Mouse (Mus musculus): ENCODE measurements at regions not wholly inside any gene's neighbourhood (a gene's known extent, or its start where the extent isn't known, plus 50 kb on each side); places are given as distances from the start of the nearest gene placed in this dataset.

GRCm38 (mm10) chr12:54320533-54320932 lies 116.9 kb upstream of the Egln3 start:
- no peak for TF ChIP-seq CTCF (IDR thresholded peaks at IDR 0.05)
- no peak for DNase-seq (ENCODE audit: extremely low spot score in 1 of 2, low spot score in 2 of 2)
- Histone ChIP-seq H3K27ac (no peak overlapping the region), H3K4me3 (no peak overlapping the region)
- intact Hi-C loops (cut with DNase I) = no loop called here

GRCm38 (mm10) chr12:54316980-54317471 lies 113.4 kb upstream of the Egln3 start:
- no peak for TF ChIP-seq CTCF (IDR thresholded peaks at IDR 0.05)
- no peak overlapping the region for H3K27ac ChIP-seq
- H3K4me3 ChIP-seq = no peak overlapping the region
- no peak for DNase-seq (ENCODE audit: extremely low spot score in 1 of 2, low spot score in 2 of 2)
- intact Hi-C loops (cut with DNase I) = no loop called here

DNA sequence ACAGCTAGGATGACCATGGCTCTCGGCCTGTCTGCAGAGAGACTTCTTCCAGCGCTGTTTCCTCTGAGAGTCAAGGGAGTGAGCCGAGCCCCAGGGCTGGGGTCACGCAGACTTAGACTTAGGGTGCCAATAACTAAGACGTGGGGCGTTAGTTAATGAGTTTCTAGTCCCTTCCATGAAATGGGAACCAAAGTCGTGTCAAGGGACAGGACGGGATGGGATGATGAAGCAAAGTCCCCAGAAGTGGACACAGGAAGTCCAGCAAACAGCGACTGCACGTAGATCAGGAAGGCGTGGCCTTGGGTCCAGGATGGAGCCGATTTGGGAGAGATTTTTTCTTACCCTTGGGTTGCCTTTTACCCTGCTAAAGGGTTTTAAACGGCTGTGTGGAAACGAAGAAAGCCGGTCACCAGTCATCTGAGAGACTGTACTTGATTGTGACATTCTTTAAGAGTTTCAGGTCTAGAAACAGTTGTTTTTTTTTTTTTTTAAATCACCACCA lies 112.5 kb upstream of the Egln3 start:
- no peak overlapping the region for H3K4me3 ChIP-seq
- no peak for TF ChIP-seq CTCF (IDR thresholded peaks at IDR 0.05)
- no peak overlapping the region for H3K27ac ChIP-seq
- intact Hi-C loops (cut with DNase I) = no loop called here
- no peak for DNase-seq (ENCODE audit: extremely low spot score in 1 of 2, low spot score in 2 of 2)

DNA sequence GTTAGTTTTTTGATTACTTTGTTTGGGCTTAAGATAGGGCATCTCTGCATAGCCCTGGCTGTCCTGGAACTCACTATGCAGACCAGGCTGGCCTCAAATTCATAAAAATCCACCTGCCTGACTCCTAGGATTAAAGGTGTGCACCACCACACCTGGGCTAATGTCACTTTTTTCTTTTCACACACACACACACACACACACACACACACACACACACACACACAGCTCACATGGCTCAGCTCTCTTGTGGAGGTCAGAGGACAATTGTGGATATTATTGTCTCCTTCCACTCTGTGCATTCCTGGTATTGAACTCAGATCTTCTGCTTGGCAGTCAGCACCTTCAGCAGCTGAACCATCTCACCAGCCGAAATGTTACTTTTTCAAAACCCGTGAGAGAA lies 110.5 kb upstream of the Egln3 start:
- Histone ChIP-seq H3K4me3 (no peak overlapping the region), H3K27ac (no peak overlapping the region)
- intact Hi-C loops (cut with DNase I) = no loop called here
- no peak for TF ChIP-seq CTCF (IDR thresholded peaks at IDR 0.05)
- no peak for DNase-seq (ENCODE audit: extremely low spot score in 1 of 2, low spot score in 2 of 2)

DNA sequence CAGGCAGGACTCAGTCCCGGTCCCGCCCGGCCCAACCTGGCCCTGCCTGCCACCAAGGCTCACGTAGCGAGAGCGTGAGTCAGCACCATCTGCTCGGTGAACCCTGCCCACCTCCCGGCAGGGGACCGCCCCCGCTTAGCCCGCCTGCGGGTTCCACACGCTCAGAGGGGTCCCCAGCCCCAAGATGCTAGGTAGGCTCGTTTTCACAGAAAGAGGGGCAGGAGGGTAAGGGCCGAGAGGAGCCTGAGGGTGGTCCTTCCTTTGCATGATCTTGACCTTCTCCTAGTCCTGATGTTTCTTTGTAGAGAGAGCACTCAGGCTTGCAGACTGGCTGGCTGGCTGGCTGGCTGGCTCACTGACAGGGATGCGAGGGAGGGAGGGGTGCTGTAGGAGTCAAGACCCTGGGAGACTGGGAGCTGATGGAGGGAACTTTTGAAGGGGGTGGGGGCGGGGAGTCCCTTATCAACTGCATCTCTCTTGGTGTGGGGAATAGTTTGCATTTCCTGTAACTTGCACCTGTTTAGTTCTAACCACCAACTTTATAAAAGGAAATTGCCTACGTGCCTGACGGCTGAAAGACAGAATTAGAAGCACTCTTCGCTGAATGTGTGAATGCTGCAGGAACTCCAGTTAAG lies 109.7 kb upstream of the Egln3 start:
- peak; percentile 46 to 65 for DNase-seq (ENCODE audit: extremely low spot score in 1 of 2, low spot score in 2 of 2)
- peak overlapping the region; percentile 40 for H3K4me3 ChIP-seq
- intact Hi-C loops (cut with DNase I) = no loop called here
- no peak for TF ChIP-seq CTCF (IDR thresholded peaks at IDR 0.05)
- peak overlapping the region; percentile 40 for H3K27ac ChIP-seq

- H3K4me3 ChIP-seq = peak overlapping the region; percentile 40
- peak overlapping the region; percentile 40 for H3K27ac ChIP-seq
- intact Hi-C loops (cut with DNase I) = no loop called here
- no peak for TF ChIP-seq CTCF (IDR thresholded peaks at IDR 0.05)
- DNase-seq (ENCODE audit: extremely low spot score in 1 of 2, low spot score in 2 of 2) = no peak
Measured at GRCm38 (mm10) chr12:54312522-54313210, 109.0 kb upstream of the Egln3 start.

- DNase-seq (ENCODE audit: extremely low spot score in 1 of 2, low spot score in 2 of 2) = no peak
- Histone ChIP-seq H3K27ac (no peak overlapping the region), H3K4me3 (no peak overlapping the region)
- intact Hi-C loops (cut with DNase I) = no loop called here
- no peak for TF ChIP-seq CTCF (IDR thresholded peaks at IDR 0.05)
Measured at GRCm38 (mm10) chr12:54311896-54312521, 108.3 kb upstream of the Egln3 start.

DNA sequence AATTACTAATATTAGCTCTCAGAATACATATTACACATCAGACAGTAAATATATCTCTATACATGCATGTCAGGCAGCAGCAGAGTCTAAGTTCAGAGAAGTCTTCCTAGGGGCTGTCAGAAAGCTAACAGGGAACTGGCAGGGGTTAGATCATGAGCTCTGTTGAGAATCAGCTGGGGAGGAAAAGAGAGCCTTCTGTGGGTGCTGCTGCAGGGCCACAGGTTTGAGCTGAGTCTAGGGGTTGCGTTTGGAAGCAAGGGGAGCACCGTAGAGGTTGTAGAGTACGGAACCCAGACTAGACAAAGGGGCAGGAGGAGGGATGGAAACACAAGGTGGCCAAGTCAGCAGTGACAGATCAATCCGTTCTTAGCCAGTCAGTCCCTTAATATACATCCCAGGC lies 106.2 kb upstream of the Egln3 start:
- H3K27ac ChIP-seq = no peak overlapping the region
- DNase-seq (ENCODE audit: extremely low spot score in 1 of 2, low spot score in 2 of 2) = no peak
- no peak overlapping the region for H3K4me3 ChIP-seq
- intact Hi-C loops (cut with DNase I) = no loop called here
- no peak for TF ChIP-seq CTCF (IDR thresholded peaks at IDR 0.05)

GRCm38 (mm10) chr12:54309219-54309618 lies 105.6 kb upstream of the Egln3 start:
- intact Hi-C loops (cut with DNase I) = no loop called here

GRCm38 (mm10) chr12:54305135-54305630 lies 101.5 kb upstream of the Egln3 start:
- DNase-seq (ENCODE audit: extremely low spot score in 1 of 2, low spot score in 2 of 2) = no peak
- no peak overlapping the region for H3K4me3 ChIP-seq
- no peak for TF ChIP-seq CTCF (IDR thresholded peaks at IDR 0.05)
- no peak overlapping the region for H3K27ac ChIP-seq
- intact Hi-C loops (cut with DNase I) = no loop called here

More at GRCm38 (mm10) chr12:54309219-54309618, 105.6 kb upstream of the Egln3 start:
- DNase-seq (ENCODE audit: extremely low spot score in 1 of 2, low spot score in 2 of 2) = no peak
- no peak for TF ChIP-seq CTCF (IDR thresholded peaks at IDR 0.05)
- Histone ChIP-seq H3K4me3 (no peak overlapping the region), H3K27ac (no peak overlapping the region)

DNA sequence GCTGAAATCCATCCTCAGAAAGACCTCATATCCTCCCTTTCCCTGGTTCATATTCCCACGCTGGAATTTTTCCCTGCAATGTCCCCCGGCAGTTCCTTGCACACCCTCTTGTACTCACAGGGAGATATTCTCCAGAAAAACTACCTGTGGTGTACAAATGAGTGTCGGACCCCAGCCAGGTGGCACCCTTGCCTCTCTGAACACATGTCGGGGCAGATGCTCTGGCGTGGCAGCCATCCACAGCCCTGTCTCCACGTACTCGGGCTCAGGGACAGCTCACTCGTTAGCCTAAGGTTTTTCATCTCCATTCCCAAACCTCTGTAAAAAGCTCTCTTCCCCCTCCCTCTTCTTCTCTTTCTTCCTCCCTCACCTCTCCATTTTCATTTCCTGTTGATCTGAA lies 100.1 kb upstream of the Egln3 start:
- Histone ChIP-seq H3K4me3 (no peak overlapping the region), H3K27ac (no peak overlapping the region)
- no peak for DNase-seq (ENCODE audit: extremely low spot score in 1 of 2, low spot score in 2 of 2)
- intact Hi-C loops (cut with DNase I) = no loop called here
- TF ChIP-seq CTCF (IDR thresholded peaks at IDR 0.05) = no peak

DNA sequence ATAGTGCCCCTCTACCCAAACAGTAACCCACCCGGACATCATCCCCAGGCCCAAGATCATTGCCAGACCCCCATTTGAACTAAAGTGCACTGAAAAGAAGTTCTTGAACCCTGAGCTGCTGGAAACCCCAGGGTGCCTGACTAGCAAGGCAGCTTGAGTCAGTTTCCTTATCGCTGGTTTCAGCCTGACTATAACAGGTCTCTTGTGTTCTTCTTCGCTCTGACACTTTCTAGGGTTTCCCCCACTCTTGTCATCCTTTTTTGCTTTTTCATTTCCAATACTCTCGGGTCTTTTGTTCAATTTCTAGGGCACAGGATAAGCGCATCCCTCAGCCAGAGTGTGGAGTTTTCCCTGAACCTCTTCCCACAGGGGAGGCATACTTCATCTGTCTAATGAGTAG lies 95.8 kb upstream of the Egln3 start:
- TF ChIP-seq CTCF (IDR thresholded peaks at IDR 0.05) = no peak
- no peak for DNase-seq (ENCODE audit: extremely low spot score in 1 of 2, low spot score in 2 of 2)
- intact Hi-C loops (cut with DNase I) = no loop called here
- no peak overlapping the region for H3K27ac ChIP-seq
- no peak overlapping the region for H3K4me3 ChIP-seq
